Mouse (Mus musculus) CD4-positive, CD25-positive, alpha-beta regulatory T cell, adult 4 months (primary cell): Measurements from ENCODE around the gene Jund. TPM values are rescaled to one million over a fixed set of nuclear protein-coding genes. Genes with fewer than 3 reads are reported as not detected.

Source experiments
- ATAC-seq: one replicate; pipeline ENCODE4 v1.8.0; 2017
- polyA plus RNA-seq, 2 experiments: library from polyadenylated mRNA; unstranded; fragments of 100-300 nt; shearing (Covaris generic); gene quantifications; one replicate each; pipeline ENCODE4 v1.2.1; 2017

Jund gene
- 10 to 100 TPM in 1 of 2 experiments, 1 to 10 TPM in 1; 7.6 to 23.3 TPM for polyA plus RNA-seq

GRCm38 (mm10) chr8:70698310-70699109, at the start of gene Jund:
Jund (plus strand) TSS chr8:70698949.
- peak; percentile 65 for ATAC-seq

- no peak for ATAC-seq
Observed at GRCm38 (mm10) chr8:70649324-70649723, 49.4 kb upstream of the Jund start.

GRCm38 (mm10) chr8:70650351-70650750, 48.4 kb upstream of the Jund start:
- no peak for ATAC-seq

- ATAC-seq = peak; percentile 65
Observed at GRCm38 (mm10) chr8:70653226-70653625, 45.5 kb upstream of the Jund start.

GRCm38 (mm10) chr8:70654121-70654520, 44.6 kb upstream of the Jund start:
- ATAC-seq = no peak

GRCm38 (mm10) chr8:70655469-70655868, 43.3 kb upstream of the Jund start:
- ATAC-seq = no peak

GRCm38 (mm10) chr8:70656193-70656790, 42.5 kb upstream of the Jund start:
- no peak for ATAC-seq

- ATAC-seq = no peak
Observed at GRCm38 (mm10) chr8:70657214-70657613, 41.5 kb upstream of the Jund start.

GRCm38 (mm10) chr8:70657739-70658138, 41.0 kb upstream of the Jund start:
- ATAC-seq = no peak

- ATAC-seq = peak; percentile 42
Observed at GRCm38 (mm10) chr8:70658897-70659603, 39.7 kb upstream of the Jund start.

- peak; percentile 76 for ATAC-seq
Observed at GRCm38 (mm10) chr8:70659604-70660272, 39.0 kb upstream of the Jund start.

GRCm38 (mm10) chr8:70660273-70660725, 38.5 kb upstream of the Jund start, which contains the start of gene Pgpep1:
Pgpep1 (minus strand) TSS chr8:70660388.
- ATAC-seq = peak; percentile 22

- no peak for ATAC-seq
Observed at GRCm38 (mm10) chr8:70663691-70664090, 35.1 kb upstream of the Jund start.

GRCm38 (mm10) chr8:70664631-70665030, 34.1 kb upstream of the Jund start:
- no peak for ATAC-seq

- no peak for ATAC-seq
Observed at GRCm38 (mm10) chr8:70665599-70665998, 33.1 kb upstream of the Jund start.

- ATAC-seq = no peak
Observed at GRCm38 (mm10) chr8:70667071-70667470, 31.7 kb upstream of the Jund start.

GRCm38 (mm10) chr8:70671615-70672324, 27.0 kb upstream of the Jund start:
- no peak for ATAC-seq

GRCm38 (mm10) chr8:70672325-70673078, 26.2 kb upstream of the Jund start:
- ATAC-seq = no peak

- ATAC-seq = peak; percentile 90
Observed at GRCm38 (mm10) chr8:70673079-70673856, 25.5 kb upstream of the Jund start, which contains the start of gene Lsm4. Lsm4 (plus strand) TSS chr8:70673248.

GRCm38 (mm10) chr8:70674109-70674508, 24.6 kb upstream of the Jund start:
- ATAC-seq = no peak
